Mouse (Mus musculus): Measurements from ENCODE around the gene Gmds.

- TF ChIP-seq POLR2A (IDR thresholded peaks at IDR 0.05; ENCODE audit: extremely low read depth, insufficient read depth, low read length), result no peak
- no peak for TF ChIP-seq CTCF (IDR thresholded peaks at IDR 0.05; ENCODE audit: low read depth, low read length)
Measured at GRCm38 (mm10) chr13:32256121-32256520, 82.4 kb downstream of the Gmds start.
